Mouse (Mus musculus) heart, embryonic 12.5 days (tissue): Measurements from ENCODE around the gene Atad3a. TPM values are rescaled to one million over a fixed set of nuclear protein-coding genes. Genes with fewer than 3 reads are reported as not detected.

ENCODE experiments used
- ATAC-seq: fragments of 200-750 bp; cut with Nextera tagmentation; 2 replicates; pipeline ENCODE4 v1.8.0; 2017; ENCODE audit warnings: moderate TSS enrichment, moderate library complexity; ENCODE audit not compliant: insufficient number of reproducible peaks, low FRiP score
- H3K27ac ChIP-seq: fragments of 300-500 bp; sonication (generic); 2 replicates; pipeline ENCODE4 v1.5.1; 2016; ENCODE audit warnings: mild to moderate bottlenecking, moderate library complexity; ENCODE audit not compliant: poor library complexity, severe bottlenecking
- H3K27me3 ChIP-seq: fragments of 300-500 bp; sonication (generic); replicated peaks from 2 replicates; pipeline ENCODE4 v1.6.1; 2016; ENCODE audit warnings: mild to moderate bottlenecking, moderate library complexity
- H3K36me3 ChIP-seq: fragments of 300-500 bp; sonication (generic); 2 replicates; pipeline ENCODE4 v1.6.1; 2016; ENCODE audit warnings: mild to moderate bottlenecking, moderate library complexity
- H3K4me1 ChIP-seq: fragments of 300-500 bp; sonication (generic); replicated peaks from 2 replicates; pipeline ENCODE4 v1.6.1; 2016; ENCODE audit warnings: mild to moderate bottlenecking
- H3K4me2 ChIP-seq: fragments of 300-500 bp; sonication (generic); 2 replicates; pipeline ENCODE4 v1.6.1; 2016; ENCODE audit warnings: mild to moderate bottlenecking, moderate library complexity
- H3K4me3 ChIP-seq: fragments of 300-500 bp; sonication (generic); 2 replicates; pipeline ENCODE4 v1.5.1; 2016; ENCODE audit warnings: mild to moderate bottlenecking
- H3K9ac ChIP-seq: fragments of 300-500 bp; sonication (generic); 2 replicates; pipeline ENCODE4 v1.6.1; 2016; ENCODE audit warnings: mild to moderate bottlenecking, moderate library complexity
- H3K9me3 ChIP-seq: fragments of 300-500 bp; sonication (generic); replicated peaks from 2 replicates; pipeline ENCODE4 v1.6.1; 2016; ENCODE audit warnings: mild to moderate bottlenecking, moderate library complexity
- WGBS: fragments of 180-500 bp; shearing (Covaris S2); methylation state at CpG from one replicate; pipeline ENCODE4 v1.1.7; 2016; 5-methylcytosine and 5-hydroxymethylcytosine counted together
- polyA plus RNA-seq: library from polyadenylated mRNA; unstranded; fragments of >200 nt; fragmentation: Nextera tagmentation; extraction: Ambion mirVana; gene quantifications from 2 replicates; pipeline ENCODE4 v1.2.1, GENCODE M21; 2016

Gene Atad3a
- polyA plus RNA-seq, 1 experiment from 2014 or later: 104 TPM

GRCm38 (mm10) chr4:155788300-155788699 lies 27.4 kb upstream of the Atad3a start:
- Histone ChIP-seq H3K4me2 (no peak overlapping the region), H3K36me3 (no peaks in the 10 kb centered on the region), H3K4me3 (no peak overlapping the region), H3K9me3 (no peaks in the 10 kb centered on the region), H3K27ac (no peak overlapping the region), H3K27me3 (peaks cover 16% of the 10 kb centered on the region), H3K9ac (no peak overlapping the region), H3K4me1 (peaks cover 21% of the 10 kb centered on the region)
- ATAC-seq: no peak
- 66% methylated on average over 3 of the region's 3 CpGs for WGBS

- H3K27ac ChIP-seq: peak within 1 kb of the TSS; percentile 75
- 37% methylated on average over 5 of the region's 5 CpGs for WGBS
Measured at GRCm38 (mm10) chr4:155785819-155786218, 24.9 kb upstream of the Atad3a start, which contains the start of gene Tmem88b. Gene Tmem88b (minus strand): TSS chr4:155785874.

GRCm38 (mm10) chr4:155785246-155785645 lies 24.4 kb upstream of the Atad3a start:
- Histone ChIP-seq H3K27me3 (no peaks in the 10 kb centered on the region), H3K9ac (peak overlapping the region; percentile 60), H3K4me2 (peak overlapping the region; percentile 69), H3K27ac (peak overlapping the region; percentile 75), H3K4me3 (peak overlapping the region; percentile 57), H3K4me1 (peaks cover 26% of the 10 kb centered on the region), H3K36me3 (no peaks in the 10 kb centered on the region), H3K9me3 (no peaks in the 10 kb centered on the region)
- ATAC-seq: no peak
- 72% methylated on average over 10 of the region's 10 CpGs for WGBS

More at GRCm38 (mm10) chr4:155785819-155786218, 24.9 kb upstream of the Atad3a start, which contains the start of gene Tmem88b:
- peaks cover 23% of the 10 kb centered on the region for H3K4me1 ChIP-seq
- no peaks in the 10 kb centered on the region for H3K36me3 ChIP-seq
- no peaks in the 10 kb centered on the region for H3K9me3 ChIP-seq
- peak within 1 kb of the TSS; percentile 57 for H3K4me3 ChIP-seq
- H3K27me3 ChIP-seq: 0 out of 2 replicates have a peak, but pooled peaks cover 3% of the 10 kb centered on the region
- H3K4me2 ChIP-seq: peak within 1 kb of the TSS; percentile 69
- H3K9ac ChIP-seq: peak within 1 kb of the TSS; percentile 60
- no peak for ATAC-seq

DNA sequence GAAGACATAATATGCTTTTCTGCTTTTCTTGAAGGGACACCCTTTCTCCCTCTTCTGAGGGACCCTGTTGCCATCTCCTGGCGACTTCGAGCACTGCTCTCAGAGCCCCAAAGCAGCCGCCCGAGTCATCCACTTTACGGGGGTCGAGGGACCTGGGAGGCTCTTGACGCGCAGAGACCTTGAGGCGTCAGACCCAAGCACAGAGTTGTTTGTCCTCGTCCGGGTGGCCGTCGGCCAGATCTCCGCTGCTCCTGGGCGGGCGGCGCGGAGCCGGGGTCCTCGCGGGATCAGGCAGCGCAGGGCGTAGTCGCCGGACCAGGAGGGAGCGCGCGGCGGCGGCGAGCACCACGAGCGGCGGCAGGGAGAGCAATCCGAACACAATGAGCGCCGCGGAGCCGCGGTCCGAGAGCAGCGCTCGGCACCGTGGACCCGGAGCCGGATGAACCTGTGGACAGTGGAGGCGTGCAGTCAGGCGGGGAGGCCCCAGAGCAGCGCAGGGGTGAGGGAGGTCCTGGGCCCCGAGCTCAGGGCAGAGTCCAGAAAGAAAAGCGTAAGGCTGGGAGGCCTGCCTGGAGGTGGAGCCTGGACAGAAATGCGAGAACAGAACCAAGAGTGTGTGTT lies 23.3 kb upstream of the Atad3a start:
- Histone ChIP-seq H3K4me2 (peak overlapping the region; percentile 69), H3K9me3 (no peaks in the 10 kb centered on the region), H3K4me3 (peak overlapping the region; percentile 57), H3K36me3 (no peaks in the 10 kb centered on the region), H3K27me3 (no peaks in the 10 kb centered on the region), H3K9ac (peak overlapping the region; percentile 78), H3K4me1 (peaks cover 34% of the 10 kb centered on the region), H3K27ac (peak overlapping the region; percentile 78)
- peak; percentile 80 for ATAC-seq
- WGBS: under 1% methylated on average over 52 of the region's 52 CpGs

GRCm38 (mm10) chr4:155783486-155784080 lies 22.7 kb upstream of the Atad3a start:
- peaks cover 34% of the 10 kb centered on the region for H3K4me1 ChIP-seq
- H3K27ac ChIP-seq: peak overlapping the region; percentile 78
- H3K27me3 ChIP-seq: no peaks in the 10 kb centered on the region
- peak overlapping the region; percentile 69 for H3K4me2 ChIP-seq
- H3K4me3 ChIP-seq: peak overlapping the region; percentile 57
- ATAC-seq: 0 out of 2 replicates have a peak, but pooled peaks have one; percentile 9
- 33% methylated on average over 16 of the region's 16 CpGs for WGBS
- H3K9me3 ChIP-seq: no peaks in the 10 kb centered on the region
- peak overlapping the region; percentile 78 for H3K9ac ChIP-seq
- no peaks in the 10 kb centered on the region for H3K36me3 ChIP-seq

DNA sequence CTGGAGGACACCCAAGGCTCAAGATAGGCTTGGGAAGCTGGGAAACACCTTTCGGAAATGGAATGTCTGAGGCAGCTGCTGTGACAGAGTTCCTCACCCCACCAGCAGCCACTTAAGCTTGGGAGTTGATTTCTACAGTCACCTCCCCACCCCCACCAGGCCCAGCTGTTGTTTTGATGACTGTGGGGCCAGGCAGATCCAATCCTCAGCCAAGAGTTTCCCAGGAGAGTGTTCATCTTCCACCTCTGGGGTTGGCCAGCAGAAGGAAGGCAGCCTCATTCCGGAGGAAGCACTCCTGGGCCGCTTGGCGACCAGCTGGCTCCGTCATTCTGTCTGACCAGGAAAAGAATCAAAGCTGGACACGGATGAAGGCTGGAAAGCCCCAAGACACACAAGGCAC lies 20.0 kb upstream of the Atad3a start:
- 26% methylated on average over 6 of the region's 6 CpGs for WGBS
- Histone ChIP-seq H3K27me3 (no peaks in the 10 kb centered on the region), H3K4me2 (0 out of 2 replicates have a peak overlapping the region, but pooled peaks have one; percentile 0), H3K9me3 (no peaks in the 10 kb centered on the region), H3K27ac (peak overlapping the region; percentile 30; the same call in 1 of the 2 replicates), H3K9ac (no peak overlapping the region), H3K4me1 (peaks cover 51% of the 10 kb centered on the region), H3K4me3 (no peak overlapping the region), H3K36me3 (no peaks in the 10 kb centered on the region)
- ATAC-seq: no peak

DNA sequence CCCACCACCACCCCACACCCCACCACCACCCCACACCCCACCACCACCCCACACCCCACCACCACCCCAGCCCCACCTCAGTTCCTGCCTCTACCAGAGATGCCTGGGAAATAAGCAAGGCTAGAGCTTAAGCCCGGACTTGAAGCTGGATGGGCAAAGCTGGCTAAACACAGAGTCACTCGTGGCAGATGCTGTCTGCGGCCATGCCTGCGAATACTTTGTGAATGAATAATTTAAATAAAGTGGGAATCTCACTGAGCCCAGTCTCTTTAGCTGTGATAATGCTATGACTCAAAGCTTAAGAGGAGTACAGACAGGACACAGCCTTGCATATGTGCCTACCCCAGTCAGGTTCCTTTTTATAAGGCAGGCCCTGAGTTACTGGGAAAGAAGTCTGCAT lies 18.6 kb upstream of the Atad3a start:
- H3K27me3 ChIP-seq: 0 out of 2 replicates have a peak, but pooled peaks cover 7% of the 10 kb centered on the region
- no peak overlapping the region for H3K4me3 ChIP-seq
- H3K4me2 ChIP-seq: no peak overlapping the region
- peaks cover 51% of the 10 kb centered on the region for H3K4me1 ChIP-seq
- H3K36me3 ChIP-seq: no peaks in the 10 kb centered on the region
- WGBS: 82% methylated on average over 4 of the region's 4 CpGs
- H3K9ac ChIP-seq: no peak overlapping the region
- H3K9me3 ChIP-seq: no peaks in the 10 kb centered on the region
- H3K27ac ChIP-seq: no peak overlapping the region
- ATAC-seq: no peak

DNA sequence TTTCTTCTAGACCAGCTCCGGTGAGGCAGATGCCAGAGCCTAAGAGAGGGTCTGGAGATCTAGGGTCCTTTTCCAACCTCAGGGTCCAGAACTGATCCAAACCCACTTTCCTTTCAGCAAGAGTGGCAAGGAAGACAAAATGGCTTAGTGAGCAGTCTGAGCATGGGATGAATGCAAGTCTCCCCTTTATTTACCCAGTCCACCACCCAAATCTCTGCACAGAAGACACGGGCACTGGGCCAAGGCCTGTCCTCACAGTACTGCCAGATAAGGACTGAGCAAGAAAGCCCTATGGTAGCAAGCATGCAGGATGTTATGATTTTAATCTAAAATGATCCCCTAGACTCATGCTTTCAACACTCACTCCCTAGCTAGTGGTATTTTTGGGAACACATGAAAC lies 16.9 kb upstream of the Atad3a start:
- ATAC-seq: no peak
- H3K9me3 ChIP-seq: no peaks in the 10 kb centered on the region
- no peaks in the 10 kb centered on the region for H3K36me3 ChIP-seq
- H3K4me2 ChIP-seq: no peak overlapping the region
- H3K27me3 ChIP-seq: peaks cover 22% of the 10 kb centered on the region
- H3K4me3 ChIP-seq: no peak overlapping the region
- H3K4me1 ChIP-seq: peaks cover 56% of the 10 kb centered on the region
- 51% methylated on average over 2 of the region's 2 CpGs for WGBS
- no peak overlapping the region for H3K27ac ChIP-seq
- H3K9ac ChIP-seq: no peak overlapping the region; the same call in 1 of the 2 replicates

DNA sequence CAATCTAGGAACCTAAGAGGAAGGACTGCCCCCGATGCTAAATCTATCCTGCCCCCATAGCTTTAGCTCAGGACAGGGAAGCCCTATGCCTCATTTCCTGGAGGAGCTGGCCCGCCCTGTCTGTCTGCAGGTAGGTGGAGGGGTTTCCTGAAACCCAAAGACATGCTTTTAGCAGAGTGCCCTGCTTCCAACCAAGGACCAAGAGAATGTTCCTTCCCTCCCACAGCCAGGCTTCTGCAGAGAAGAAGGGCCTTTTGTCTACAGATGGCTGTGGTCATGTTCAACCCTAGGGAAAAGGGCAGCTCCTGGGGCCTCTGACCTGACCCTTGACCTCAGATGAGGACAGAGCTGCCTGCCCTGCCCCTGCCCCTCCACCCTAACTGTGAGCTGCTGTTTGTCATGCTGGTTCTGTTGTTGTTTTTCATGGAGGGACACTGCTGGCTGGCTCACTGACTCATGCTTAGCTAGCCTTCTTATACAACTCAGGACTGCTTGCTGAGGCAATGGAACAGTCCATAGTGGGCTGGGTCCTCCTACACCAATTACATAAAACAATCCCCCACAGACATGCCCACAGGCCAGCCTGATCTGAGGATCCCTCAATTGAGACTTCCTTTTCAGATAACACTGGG lies 15.9 kb upstream of the Atad3a start:
- no peak overlapping the region for H3K9ac ChIP-seq
- WGBS: 37% methylated on average over 2 of the region's 2 CpGs
- no peaks in the 10 kb centered on the region for H3K36me3 ChIP-seq
- peaks cover 32% of the 10 kb centered on the region for H3K27me3 ChIP-seq
- H3K27ac ChIP-seq: 0 out of 2 replicates have a peak overlapping the region, but pooled peaks have one; percentile 20
- ATAC-seq: no peak
- no peak overlapping the region for H3K4me3 ChIP-seq
- H3K9me3 ChIP-seq: no peaks in the 10 kb centered on the region
- H3K4me1 ChIP-seq: peaks cover 56% of the 10 kb centered on the region
- H3K4me2 ChIP-seq: no peak overlapping the region

DNA sequence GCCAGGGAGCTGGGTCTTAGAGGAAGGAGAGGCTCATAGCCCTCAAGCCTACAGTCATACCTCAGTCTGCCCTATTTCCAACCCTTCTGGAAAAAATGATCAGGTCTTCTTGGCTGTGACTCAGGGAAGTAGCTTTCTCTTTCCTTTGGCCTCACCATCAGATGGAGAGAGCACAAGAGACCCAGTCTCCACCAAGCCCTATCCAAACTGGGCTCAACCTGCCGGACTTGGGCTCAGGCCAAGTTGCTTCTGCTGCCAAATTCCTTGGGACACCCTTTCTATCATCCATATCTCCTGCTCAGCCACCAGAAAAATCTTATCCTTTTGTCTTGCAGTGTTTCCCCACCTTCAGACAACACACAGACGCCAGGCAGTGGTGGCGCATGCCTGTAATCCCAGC lies 15.0 kb upstream of the Atad3a start:
- no peak overlapping the region for H3K4me2 ChIP-seq
- H3K4me3 ChIP-seq: no peak overlapping the region
- no peak overlapping the region for H3K9ac ChIP-seq
- no peak overlapping the region for H3K27ac ChIP-seq
- no peaks in the 10 kb centered on the region for H3K9me3 ChIP-seq
- peaks cover 42% of the 10 kb centered on the region for H3K27me3 ChIP-seq
- WGBS: 59% methylated on average over 3 of the region's 3 CpGs
- H3K4me1 ChIP-seq: peaks cover 52% of the 10 kb centered on the region
- ATAC-seq: no peak
- no peaks in the 10 kb centered on the region for H3K36me3 ChIP-seq
